Mouse (Mus musculus): ENCODE measurements around the gene Gtse1.

GRCm38 (mm10) chr15:85851656-85852392, 7.7 kb upstream of the Gtse1 start:
- TF ChIP-seq POLR2A (IDR thresholded peaks at IDR 0.05; ENCODE audit: low read depth, low read length) (no peak), CTCF (conservative IDR thresholded peaks at IDR 0.05; ENCODE audit: insufficient read depth, insufficient read length, low read depth, low read length) (no peak)

Data from kidney, adult 2 months (tissue).